Mouse (Mus musculus): ENCODE results near the gene N4bp2l2. TPM values are rescaled to one million over a fixed set of nuclear protein-coding genes. Genes with fewer than 3 reads are reported as not detected.

Gene N4bp2l2
- polyA plus RNA-seq (2015; fragmentation: Illumina TruSeq; extraction: RNeasy Lipid Tissue Mini Kit (QIAGEN cat#74804); ENCODE audit: low read depth, low replicate concordance): 39.6 TPM

DNA sequence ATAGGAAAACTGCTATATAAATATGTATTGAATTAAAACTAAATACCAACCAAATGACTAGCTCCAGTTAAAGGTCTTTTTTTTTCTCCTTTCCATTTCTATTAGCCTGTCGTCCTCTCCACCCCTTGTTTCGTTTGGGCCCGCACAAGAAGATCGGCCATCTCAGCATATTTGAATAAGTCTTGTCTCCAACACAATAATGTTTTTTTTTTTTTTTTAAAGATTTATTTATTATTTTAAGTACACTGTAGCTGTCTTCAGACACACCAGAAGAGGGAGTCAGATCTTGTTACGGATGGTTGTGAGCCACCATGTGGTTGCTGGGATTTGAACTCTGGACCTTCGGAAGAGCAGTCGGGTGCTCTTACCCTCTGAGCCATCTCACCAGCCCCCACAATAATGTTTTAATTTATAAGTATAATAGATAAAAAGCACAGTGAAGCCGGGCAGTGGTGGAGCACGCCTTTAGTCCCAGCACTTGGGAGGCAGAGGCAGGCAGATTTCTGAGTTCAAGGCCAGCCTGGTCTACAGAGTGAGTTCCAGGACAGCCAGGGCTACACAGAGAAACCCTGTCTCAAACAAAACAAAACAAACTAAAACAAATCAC lies at the start of gene N4bp2l2:
Gene N4bp2l2, minus strand, starts transcription at position 51 of the 607 bp plus-strand sequence.

DNA sequence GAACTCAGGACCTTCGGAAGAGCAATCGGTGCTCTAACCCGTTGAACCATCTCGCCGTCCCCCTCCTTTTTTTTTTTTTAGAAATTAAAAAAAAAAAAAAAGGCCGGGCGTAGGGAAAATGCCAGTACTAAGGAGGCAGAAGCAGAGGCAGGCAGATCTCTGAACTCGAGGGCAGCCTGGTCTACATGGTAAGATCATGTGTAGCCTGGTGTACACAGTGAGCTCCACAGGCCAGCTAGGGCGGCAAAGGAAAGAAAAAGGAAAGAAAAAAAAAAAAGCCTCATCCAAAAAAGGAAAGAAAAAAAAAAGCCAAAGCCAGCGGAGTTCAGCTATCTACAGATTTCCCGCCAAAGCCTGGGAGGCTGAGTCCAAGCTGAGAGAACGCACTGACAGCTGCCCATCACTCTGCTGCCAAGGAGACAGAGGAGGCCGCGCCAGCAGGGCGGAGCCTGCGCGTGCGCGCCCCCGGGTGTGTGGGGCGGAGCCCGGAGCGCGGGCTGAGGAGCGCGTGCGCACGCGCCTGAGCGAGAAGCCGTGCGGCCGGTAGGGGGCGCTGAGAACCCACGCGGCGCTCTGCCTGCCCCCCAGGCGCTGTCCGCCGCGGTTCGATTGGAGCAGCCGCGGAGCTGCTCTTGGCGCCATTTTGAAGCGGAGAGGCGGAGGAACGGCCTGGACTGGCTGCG lies 7.3 kb upstream of the N4bp2l2 start, which contains the start of gene Pds5b:
Gene Pds5b, plus strand, starts transcription at position 587 of the 683 bp plus-strand sequence.

DNA sequence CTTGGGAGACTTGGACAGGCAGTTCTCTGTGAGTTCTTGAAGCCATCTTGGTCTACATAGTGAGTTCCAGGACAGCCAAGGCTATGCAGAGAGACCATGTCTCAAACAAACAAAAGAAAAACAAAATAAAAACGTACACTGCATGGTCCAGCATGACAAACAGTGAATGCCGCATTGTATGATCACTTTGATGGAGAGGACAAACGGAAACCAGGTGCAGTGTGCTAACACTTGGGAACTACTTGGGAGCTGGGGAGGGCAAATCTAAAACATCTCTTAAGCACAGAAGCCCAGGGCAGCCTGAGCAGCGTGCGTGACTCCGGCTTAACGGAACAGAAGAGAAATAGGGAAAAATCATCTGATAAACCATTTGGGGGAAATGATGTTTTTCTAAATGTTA lies 68.9 kb downstream of the N4bp2l2 start, which contains the start of gene N4bp2l1:
Gene N4bp2l1, minus strand, starts transcription at position 101 of the 400 bp plus-strand sequence.

Other genes starting within 250 kb of the N4bp2l2 start
- gene Zar1l, start 148.0 kb downstream of the N4bp2l2 start, polyA plus RNA-seq (2015; fragmentation: Illumina TruSeq; extraction: RNeasy Lipid Tissue Mini Kit (QIAGEN cat#74804); ENCODE audit: low read depth, low replicate concordance): 0.57 TPM
- gene Brca2, start 143.6 kb downstream of the N4bp2l2 start, polyA plus RNA-seq (2015; fragmentation: Illumina TruSeq; extraction: RNeasy Lipid Tissue Mini Kit (QIAGEN cat#74804); ENCODE audit: low read depth, low replicate concordance): 3.9 TPM
- gene N4bp2l1, start 69.0 kb downstream of the N4bp2l2 start, polyA plus RNA-seq (2015; fragmentation: Illumina TruSeq; extraction: RNeasy Lipid Tissue Mini Kit (QIAGEN cat#74804); ENCODE audit: low read depth, low replicate concordance): 45.8 TPM
- 48.5 TPM for gene Pds5b, start 7.6 kb upstream of the N4bp2l2 start, polyA plus RNA-seq (2015; fragmentation: Illumina TruSeq; extraction: RNeasy Lipid Tissue Mini Kit (QIAGEN cat#74804); ENCODE audit: low read depth, low replicate concordance)

Data from brain, adult 10 weeks (tissue).